Mouse (Mus musculus) Patski (cell line): ENCODE data around the gene Acbd5. TPM values are rescaled to one million over a fixed set of nuclear protein-coding genes. Genes with fewer than 3 reads are reported as not detected.

Experiments
- ATAC-seq: fragments of 100-300 bp; one replicate; pipeline ENCODE4 v1.8.0; 2021
- CTCF ChIA-PET: fragments of 350-600 bp; sonication (Branson Sonifier 250); formaldehyde crosslinking; loops from one replicate; lab custom pipeline; 2022; ENCODE audit warnings: inconsistent platforms; lab: Charles Lee
- POLR2A ChIA-PET: fragments of 350-600 bp; sonication (Branson Sonifier 250); formaldehyde crosslinking; loops from one replicate; lab custom pipeline; 2022; ENCODE audit warnings: antibody characterized with exemption, inconsistent platforms; lab: Charles Lee
- DNase-seq: peaks from one replicate; pipeline ENCODE4 v3.0.0-alpha.2; 2011; ENCODE audit warnings: low read depth, low spot score
- H3K27me3 ChIP-seq: fragments of 371-371 bp; one replicate; pipeline ENCODE4 v1.5.1; 2021
- CTCF ChIP-seq: fragments of 100-300 bp; IDR thresholded peaks from one replicate; pipeline ENCODE4 v1.5.1; 2021
- in situ Hi-C: fragments of 300-500 bp; cut with MboI; formaldehyde crosslinking; loops from 3 replicates; pipeline ENCODE4 v1.11.1; 2018; ENCODE audit warnings: low pct_unique_long_range_greater_than_20kb, mixed read lengths
- polyA plus RNA-seq: library from polyadenylated mRNA; unstranded; gene quantifications from one replicate; pipeline ENCODE4 v1.2.3, GENCODE M21; 2021

Gene Acbd5
- 51.7 TPM for polyA plus RNA-seq

- DNase-seq = peak; percentile 81
- TF ChIP-seq CTCF = no peak
- in situ Hi-C loops = no loop called here
- POLR2A ChIA-PET = interaction anchor here (0.9 to 1.4 kb wide), 3 partner anchors 11 to 28 kb away, joined by 3 to 6 read pairs (median 3); no protein-coding TSS in a partner anchor
- CTCF ChIA-PET = interaction anchor here (1.6 kb wide), 1 partner anchor 24 kb away, joined by 5 read pairs; no protein-coding TSS in a partner anchor
- peaks cover 5% of the 10 kb centered on the region for H3K27me3 ChIP-seq
- peak; percentile 86 for ATAC-seq
Observed at GRCm38 (mm10) chr2:23067552-23068369, at the start of gene Acbd5. Gene Acbd5, plus strand, starts transcription at chr2:23068167.

GRCm38 (mm10) chr2:23019170-23019569 is 48.8 kb upstream of the Acbd5 start:
- ATAC-seq = no peak
- DNase-seq = no peak
- CTCF ChIA-PET = no interaction called here
- POLR2A ChIA-PET = no interaction called here
- in situ Hi-C loops = no loop called here
- H3K27me3 ChIP-seq = no peaks in the 10 kb centered on the region
- TF ChIP-seq CTCF = no peak

- H3K27me3 ChIP-seq = no peaks in the 10 kb centered on the region
- ATAC-seq (no peak), DNase-seq (no peak)
- ChIA-PET CTCF (interaction anchor here (2.9 kb wide), 1 partner anchor 11 kb away, joined by 14 read pairs; no protein-coding TSS in a partner anchor), POLR2A (interaction anchor here (1.3 kb wide), 1 partner anchor 12 kb away, joined by 4 read pairs; no protein-coding TSS in a partner anchor)
- in situ Hi-C loops = no loop called here
- TF ChIP-seq CTCF = no peak
Observed at GRCm38 (mm10) chr2:23021320-23021719, 46.6 kb upstream of the Acbd5 start.

GRCm38 (mm10) chr2:23021721-23022120 is 46.2 kb upstream of the Acbd5 start:
- TF ChIP-seq CTCF = no peak
- ChIA-PET CTCF (interaction anchor here (0.9 to 2.9 kb wide), 4 partner anchors 11 to 60 kb away, joined by 3 to 14 read pairs (median 3); no protein-coding TSS in a partner anchor), POLR2A (interaction anchor here (1.3 kb wide), 1 partner anchor 11 kb away, joined by 4 read pairs; no protein-coding TSS in a partner anchor)
- peak; percentile 97 for ATAC-seq
- no peak for DNase-seq
- in situ Hi-C loops = no loop called here
- H3K27me3 ChIP-seq = no peaks in the 10 kb centered on the region

GRCm38 (mm10) chr2:23023023-23023422 is 44.9 kb upstream of the Acbd5 start:
- no peak for ATAC-seq
- in situ Hi-C loops = no loop called here
- DNase-seq = no peak
- CTCF ChIA-PET = interaction anchor here (1.2 to 2.9 kb wide), 3 partner anchors 9 to 53 kb away, joined by 3 to 14 read pairs (median 4); no protein-coding TSS in a partner anchor
- POLR2A ChIA-PET = no interaction called here
- TF ChIP-seq CTCF = no peak
- no peaks in the 10 kb centered on the region for H3K27me3 ChIP-seq

- TF ChIP-seq CTCF = no peak
- in situ Hi-C loops = no loop called here
Observed at GRCm38 (mm10) chr2:23023714-23024282, 44.2 kb upstream of the Acbd5 start.

GRCm38 (mm10) chr2:23026379-23026778 is 41.6 kb upstream of the Acbd5 start:
- no peaks in the 10 kb centered on the region for H3K27me3 ChIP-seq
- ChIA-PET CTCF (interaction anchor here (1.8 kb wide), 1 partner anchor 10 kb away, joined by 4 read pairs; no protein-coding TSS in a partner anchor), POLR2A (no interaction called here)
- DNase-seq (no peak), ATAC-seq (no peak)
- in situ Hi-C loops = no loop called here
- no peak for TF ChIP-seq CTCF

More at GRCm38 (mm10) chr2:23023714-23024282, 44.2 kb upstream of the Acbd5 start:
- POLR2A ChIA-PET = interaction anchor here (1.5 kb wide), 1 partner anchor 13 kb away, joined by 6 read pairs; no protein-coding TSS in a partner anchor
- no peak for ATAC-seq
- no peaks in the 10 kb centered on the region for H3K27me3 ChIP-seq
- no peak for DNase-seq
- CTCF ChIA-PET = interaction anchor here (1.2 to 2.9 kb wide), 5 partner anchors 9 to 54 kb away, joined by 3 to 14 read pairs (median 3); no protein-coding TSS in a partner anchor

- in situ Hi-C loops = no loop called here
Observed at GRCm38 (mm10) chr2:23028826-23029225, 39.1 kb upstream of the Acbd5 start.

GRCm38 (mm10) chr2:23030631-23031030 is 37.3 kb upstream of the Acbd5 start:
- no peaks in the 10 kb centered on the region for H3K27me3 ChIP-seq
- no peak for TF ChIP-seq CTCF
- ATAC-seq (no peak), DNase-seq (no peak)
- in situ Hi-C loops = no loop called here
- POLR2A ChIA-PET = no interaction called here
- CTCF ChIA-PET = no interaction called here

More at GRCm38 (mm10) chr2:23028826-23029225, 39.1 kb upstream of the Acbd5 start:
- no peak for TF ChIP-seq CTCF
- CTCF ChIA-PET = interaction anchor here (1.0 kb wide), 1 partner anchor 8 kb away, joined by 3 read pairs; no protein-coding TSS in a partner anchor
- no peak for DNase-seq
- no peaks in the 10 kb centered on the region for H3K27me3 ChIP-seq
- ATAC-seq = no peak
- POLR2A ChIA-PET = no interaction called here
